Mouse (Mus musculus) liver, adult (tissue): Measurements from ENCODE around the gene Car12.

ENCODE experiments used
- GATA4 ChIP-seq: IDR thresholded peaks from 2 replicates; pipeline ENCODE4 v1.6.1; 2014; ENCODE audit warnings: mild to moderate bottlenecking, low read length; ENCODE audit not compliant: insufficient replicate concordance

The Car12 gene

GRCm38 (mm10) chr9:66795464-66796324 is 82.2 kb downstream of the Car12 start, which contains the start of gene Aph1b:
Aph1b (minus strand) TSS chr9:66795490.
- TF ChIP-seq GATA4, result no peak

GRCm38 (mm10) chr9:66796739-66797138 is 83.3 kb downstream of the Car12 start, which contains the start of gene Gm10647:
Gm10647 (plus strand) TSS chr9:66797039.
- no peak for TF ChIP-seq GATA4

GRCm38 (mm10) chr9:66801947-66802346 is 88.5 kb downstream of the Car12 start:
- TF ChIP-seq GATA4, result no peak

GRCm38 (mm10) chr9:66813392-66813791 is 99.9 kb downstream of the Car12 start:
- no peak for TF ChIP-seq GATA4
